Mouse (Mus musculus) embryonic facial prominence, embryonic 13.5 days (tissue): ENCODE results near the gene Flywch2. TPM values are rescaled to one million over a fixed set of nuclear protein-coding genes. Genes with fewer than 3 reads are reported as not detected.

ENCODE experiments used
- ATAC-seq: fragments of 200-750 bp; cut with Nextera tagmentation; 2 replicates; pipeline ENCODE4 v1.8.0; 2017; ENCODE audit warnings: low read depth; ENCODE audit not compliant: insufficient number of reproducible peaks, insufficient read depth, low FRiP score, low TSS enrichment
- H3K27ac ChIP-seq: fragments of 300-500 bp; sonication (generic); 2 replicates; pipeline ENCODE4 v1.5.1; 2015; ENCODE audit warnings: moderate library complexity, mild to moderate bottlenecking, inconsistent platforms
- H3K27me3 ChIP-seq: fragments of 300-500 bp; sonication (generic); 2 replicates; pipeline ENCODE4 v1.6.1; 2015; ENCODE audit warnings: mild to moderate bottlenecking, inconsistent platforms
- H3K36me3 ChIP-seq: fragments of 300-500 bp; sonication (generic); 2 replicates; pipeline ENCODE4 v1.6.1; 2015; ENCODE audit warnings: mild to moderate bottlenecking, inconsistent platforms
- H3K4me1 ChIP-seq: fragments of 300-500 bp; sonication (generic); 2 replicates; pipeline ENCODE4 v1.6.1; 2015; ENCODE audit warnings: inconsistent platforms
- H3K4me2 ChIP-seq: fragments of 300-500 bp; sonication (generic); 2 replicates; pipeline ENCODE4 v1.6.1; 2015; ENCODE audit warnings: moderate library complexity, mild to moderate bottlenecking, inconsistent platforms
- H3K4me3 ChIP-seq: fragments of 300-500 bp; sonication (generic); 2 replicates; pipeline ENCODE4 v1.5.1; 2015; ENCODE audit warnings: mild to moderate bottlenecking, inconsistent platforms
- H3K9ac ChIP-seq: fragments of 300-500 bp; sonication (generic); 2 replicates; pipeline ENCODE4 v1.6.1; 2015; ENCODE audit warnings: mild to moderate bottlenecking, inconsistent platforms
- H3K9me3 ChIP-seq: fragments of 300-500 bp; sonication (generic); 2 replicates; pipeline ENCODE4 v1.6.1; 2016; ENCODE audit warnings: inconsistent platforms
- WGBS: fragments of 180-500 bp; shearing (Covaris S2); methylation state at CpG from one replicate; pipeline ENCODE4 v1.1.7; 2015; ENCODE audit warnings: mixed read lengths; 5-methylcytosine and 5-hydroxymethylcytosine counted together
- polyA plus RNA-seq: library from polyadenylated mRNA; unstranded; fragments of >200 nt; fragmentation: Nextera tagmentation; extraction: Ambion mirVana; gene quantifications from 2 replicates; pipeline ENCODE4 v1.2.1, GENCODE M21; 2015

The Flywch2 gene
- polyA plus RNA-seq, 1 experiment from 2014 or later, result 65.1 TPM

DNA sequence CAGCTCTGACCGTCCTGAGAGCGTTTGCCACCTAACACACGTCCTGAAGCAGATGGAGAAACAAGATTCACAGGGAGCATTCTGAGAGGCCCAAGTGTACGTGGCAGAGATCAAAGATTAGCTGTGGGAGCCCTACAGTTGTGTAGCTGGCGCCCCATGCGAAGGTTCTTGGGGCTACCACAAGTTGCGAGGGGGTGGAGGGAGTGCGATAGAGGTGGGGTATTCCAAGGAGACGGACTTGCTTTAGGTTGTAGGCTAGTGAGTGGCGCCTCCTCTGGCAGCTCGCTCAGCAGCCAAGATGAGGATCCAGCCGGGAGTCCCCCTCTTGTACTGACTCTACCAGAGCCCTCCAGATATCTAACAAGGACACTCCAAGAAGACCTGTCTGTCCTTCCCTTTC is 39.6 kb downstream of the Flywch2 start:
- H3K27ac ChIP-seq, result no peak overlapping the region; the same call in 1 of the 2 replicates
- ATAC-seq, result no peak
- H3K9me3 ChIP-seq, result no peaks in the 10 kb centered on the region
- H3K9ac ChIP-seq, result peak overlapping the region; percentile 63; the same call in 1 of the 2 replicates
- H3K27me3 ChIP-seq, result peaks cover 69% of the 10 kb centered on the region
- peaks cover 33% of the 10 kb centered on the region for H3K4me1 ChIP-seq
- H3K36me3 ChIP-seq, result peaks cover 5% of the 10 kb centered on the region
- WGBS, result 3% methylated on average over 12 of the region's 12 CpGs
- peak overlapping the region; percentile 67 for H3K4me2 ChIP-seq
- peak overlapping the region; percentile 38 for H3K4me3 ChIP-seq

DNA sequence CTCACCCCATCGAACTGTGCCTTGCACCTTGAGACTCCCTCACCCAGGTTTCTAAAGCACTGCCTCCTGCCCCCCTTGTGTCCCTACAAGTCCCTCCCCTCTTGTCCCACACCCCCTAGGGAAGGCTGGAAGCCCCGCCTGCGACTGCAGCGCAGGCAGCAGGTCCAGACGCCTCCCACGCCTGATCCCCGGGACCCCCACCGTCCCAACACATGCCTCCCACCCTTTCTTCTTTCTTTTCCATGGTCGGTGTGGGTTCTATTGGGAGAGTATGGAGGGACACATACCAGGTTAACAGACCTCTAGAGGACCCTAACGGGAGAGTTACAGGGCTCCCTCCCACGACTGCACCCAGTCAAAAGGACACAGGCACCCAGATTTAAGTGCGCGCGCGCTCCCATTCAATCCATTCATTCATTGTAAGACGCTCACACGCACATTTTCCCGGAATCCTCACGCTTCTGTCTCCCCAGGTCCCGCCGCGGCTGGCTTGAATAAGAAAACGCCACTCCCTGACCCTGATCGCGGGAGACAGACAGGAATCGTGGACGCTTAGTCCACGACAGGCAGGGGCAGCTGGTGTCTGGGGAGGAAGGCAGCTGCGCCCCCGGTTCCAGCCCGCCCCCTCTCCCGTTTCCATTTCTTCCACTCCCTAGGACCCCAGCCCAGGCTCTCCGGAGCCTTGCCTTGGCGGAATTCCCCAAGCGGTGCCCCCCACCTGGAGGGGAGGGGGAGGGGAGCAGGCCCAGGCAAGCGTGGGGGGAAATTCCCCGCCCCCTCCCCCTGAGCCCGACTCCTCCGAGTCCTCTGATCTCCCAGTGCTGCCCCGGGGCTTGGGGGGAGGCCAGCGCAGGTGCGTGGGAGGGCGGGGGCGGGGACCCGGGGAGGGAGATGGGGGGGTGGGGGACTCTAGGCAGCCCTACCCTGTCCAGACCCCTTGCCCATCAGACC is 40.3 kb downstream of the Flywch2 start, which contains the start of gene Kremen2:
Gene Kremen2 (minus strand): TSS at position 533 of the 951 bp plus-strand sequence.
- WGBS, result under 1% methylated on average over 45 of the region's 45 CpGs
- H3K27me3 ChIP-seq, result peaks cover 76% of the 10 kb centered on the region
- peaks cover 37% of the 10 kb centered on the region for H3K4me1 ChIP-seq
- H3K9me3 ChIP-seq, result no peaks in the 10 kb centered on the region
- peak within 1 kb of the TSS; percentile 67 for H3K4me2 ChIP-seq
- peak within 1 kb of the TSS; percentile 39; the same call in 1 of the 2 replicates for H3K27ac ChIP-seq
- ATAC-seq, result no peak
- no peaks in the 10 kb centered on the region for H3K36me3 ChIP-seq
- H3K9ac ChIP-seq, result peak within 1 kb of the TSS; percentile 63
- peak within 1 kb of the TSS; percentile 38 for H3K4me3 ChIP-seq

DNA sequence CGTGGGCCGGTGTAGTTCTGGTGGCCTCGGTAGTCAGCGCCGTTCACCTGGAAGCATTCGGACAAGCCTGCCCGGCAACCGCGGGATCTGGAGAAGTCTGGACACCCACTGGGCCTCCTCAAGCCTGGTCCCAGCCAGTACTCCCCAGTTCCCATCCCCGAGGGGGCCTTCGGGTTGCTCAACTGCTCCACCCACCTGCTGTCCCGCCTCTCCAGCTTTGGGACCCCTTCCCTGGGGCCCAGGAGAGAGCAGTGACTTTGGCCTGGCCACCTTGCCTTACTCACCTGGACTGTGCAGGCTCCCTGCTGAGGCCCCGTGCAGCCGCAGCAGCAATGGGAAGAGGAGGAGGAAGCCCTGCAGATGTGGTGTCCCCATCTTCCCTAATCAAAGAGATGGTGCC is 41.2 kb downstream of the Flywch2 start:
- H3K4me3 ChIP-seq, result peak overlapping the region; percentile 38
- H3K27me3 ChIP-seq, result peaks cover 84% of the 10 kb centered on the region
- H3K4me2 ChIP-seq, result peak overlapping the region; percentile 67
- H3K9me3 ChIP-seq, result no peaks in the 10 kb centered on the region
- peaks cover 43% of the 10 kb centered on the region for H3K4me1 ChIP-seq
- 7% methylated on average over 14 of the region's 14 CpGs for whole genome bisulfite sequencing
- H3K9ac ChIP-seq, result peak overlapping the region; percentile 63; the same call in 1 of the 2 replicates
- no peak for ATAC-seq
- H3K36me3 ChIP-seq, result no peaks in the 10 kb centered on the region
- H3K27ac ChIP-seq, result peak overlapping the region; percentile 39; the same call in 1 of the 2 replicates

DNA sequence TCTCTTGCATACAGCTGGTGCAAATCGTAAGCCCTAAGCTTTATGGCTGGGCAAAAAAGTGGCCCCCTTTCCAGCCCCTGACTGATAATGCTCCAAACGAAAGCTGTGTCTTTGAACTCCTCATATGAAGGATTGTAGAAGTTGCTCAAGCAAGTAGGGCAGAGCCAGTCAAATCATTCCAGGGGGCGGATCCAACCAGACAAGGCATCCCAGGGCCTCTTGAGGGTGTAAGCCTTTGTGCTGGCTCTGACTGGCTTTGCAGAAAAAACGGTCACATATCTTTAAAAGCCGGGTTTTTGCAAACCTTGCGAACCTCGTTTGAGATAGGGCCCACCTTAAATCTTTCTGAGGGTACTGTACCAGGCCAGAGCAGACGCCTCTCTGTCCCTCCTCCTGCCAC is 41.8 kb downstream of the Flywch2 start:
- ATAC-seq, result no peak
- Histone ChIP-seq H3K27me3 (peaks cover 89% of the 10 kb centered on the region), H3K9ac (no peak overlapping the region), H3K36me3 (no peaks in the 10 kb centered on the region), H3K27ac (peak overlapping the region; percentile 39; the same call in 1 of the 2 replicates), H3K4me3 (peak overlapping the region; percentile 38), H3K4me2 (peak overlapping the region; percentile 67), H3K9me3 (no peaks in the 10 kb centered on the region), H3K4me1 (peaks cover 47% of the 10 kb centered on the region)
- 24% methylated on average over 8 of the region's 8 CpGs for WGBS

DNA sequence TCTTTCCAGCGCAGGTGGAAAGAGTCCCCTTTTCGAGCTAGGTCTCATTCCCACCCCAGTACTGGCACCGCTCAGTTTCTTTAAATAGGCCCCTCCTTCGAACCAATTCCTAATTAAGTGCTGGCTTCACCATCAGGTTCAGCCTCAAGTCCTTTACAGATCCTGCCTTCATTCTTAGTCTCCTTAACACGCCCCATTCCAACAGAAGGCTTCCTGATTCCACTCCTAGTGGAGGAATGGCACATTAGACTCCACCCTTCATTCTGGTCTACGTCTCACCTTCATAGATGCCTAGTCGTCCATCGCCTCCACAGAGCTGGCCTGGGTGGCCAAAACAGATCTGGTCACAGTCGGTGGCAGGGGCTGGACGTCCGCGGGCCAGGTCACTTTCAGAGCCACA is 42.9 kb downstream of the Flywch2 start:
- H3K27me3 ChIP-seq, result peaks cover 96% of the 10 kb centered on the region
- 0 out of 2 replicates have a peak overlapping the region, but pooled peaks have one; percentile 34 for H3K4me3 ChIP-seq
- no peak overlapping the region for H3K9ac ChIP-seq
- H3K36me3 ChIP-seq, result no peaks in the 10 kb centered on the region
- WGBS, result 62% methylated on average over 12 of the region's 12 CpGs
- H3K4me1 ChIP-seq, result peaks cover 52% of the 10 kb centered on the region
- no peaks in the 10 kb centered on the region for H3K9me3 ChIP-seq
- peak overlapping the region; percentile 67 for H3K4me2 ChIP-seq
- ATAC-seq, result no peak
- no peak overlapping the region for H3K27ac ChIP-seq

DNA sequence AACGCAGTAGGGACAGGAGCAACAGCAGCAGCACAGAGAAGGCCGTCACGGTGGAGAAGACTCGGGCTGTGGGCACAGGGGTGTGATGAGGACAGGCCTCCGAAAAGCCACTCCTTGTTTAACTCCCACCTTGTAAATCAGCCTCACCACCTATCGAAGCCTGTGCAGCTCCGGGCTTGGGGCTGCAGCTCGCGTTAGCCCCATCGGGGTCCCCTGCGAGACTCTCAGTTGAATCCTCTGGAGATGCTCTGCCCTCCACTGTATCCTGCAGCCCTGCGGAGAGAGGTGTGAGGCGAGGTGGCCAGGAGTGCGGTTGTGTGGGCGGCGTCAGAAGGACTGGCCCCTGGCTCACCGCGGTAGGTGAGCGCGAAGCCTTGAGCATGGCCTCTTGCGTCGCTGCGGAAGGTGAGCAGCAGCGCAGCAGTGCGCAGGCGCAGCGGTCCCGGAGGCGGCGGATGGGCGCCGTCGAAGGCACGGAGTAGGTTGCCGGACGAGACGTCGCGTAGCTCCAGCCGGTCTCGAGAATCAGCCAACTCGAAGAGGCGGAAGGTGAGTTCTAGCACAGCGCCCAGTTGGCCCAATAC is 43.6 kb downstream of the Flywch2 start:
- no peak for ATAC-seq
- Histone ChIP-seq H3K27ac (no peak overlapping the region), H3K4me3 (peak overlapping the region; percentile 34), H3K4me1 (peaks cover 52% of the 10 kb centered on the region), H3K4me2 (peak overlapping the region; percentile 67), H3K9me3 (no peaks in the 10 kb centered on the region), H3K9ac (no peak overlapping the region), H3K36me3 (no peaks in the 10 kb centered on the region), H3K27me3 (peaks cover 97% of the 10 kb centered on the region)
- 8% methylated on average over 44 of the region's 44 CpGs for WGBS

DNA sequence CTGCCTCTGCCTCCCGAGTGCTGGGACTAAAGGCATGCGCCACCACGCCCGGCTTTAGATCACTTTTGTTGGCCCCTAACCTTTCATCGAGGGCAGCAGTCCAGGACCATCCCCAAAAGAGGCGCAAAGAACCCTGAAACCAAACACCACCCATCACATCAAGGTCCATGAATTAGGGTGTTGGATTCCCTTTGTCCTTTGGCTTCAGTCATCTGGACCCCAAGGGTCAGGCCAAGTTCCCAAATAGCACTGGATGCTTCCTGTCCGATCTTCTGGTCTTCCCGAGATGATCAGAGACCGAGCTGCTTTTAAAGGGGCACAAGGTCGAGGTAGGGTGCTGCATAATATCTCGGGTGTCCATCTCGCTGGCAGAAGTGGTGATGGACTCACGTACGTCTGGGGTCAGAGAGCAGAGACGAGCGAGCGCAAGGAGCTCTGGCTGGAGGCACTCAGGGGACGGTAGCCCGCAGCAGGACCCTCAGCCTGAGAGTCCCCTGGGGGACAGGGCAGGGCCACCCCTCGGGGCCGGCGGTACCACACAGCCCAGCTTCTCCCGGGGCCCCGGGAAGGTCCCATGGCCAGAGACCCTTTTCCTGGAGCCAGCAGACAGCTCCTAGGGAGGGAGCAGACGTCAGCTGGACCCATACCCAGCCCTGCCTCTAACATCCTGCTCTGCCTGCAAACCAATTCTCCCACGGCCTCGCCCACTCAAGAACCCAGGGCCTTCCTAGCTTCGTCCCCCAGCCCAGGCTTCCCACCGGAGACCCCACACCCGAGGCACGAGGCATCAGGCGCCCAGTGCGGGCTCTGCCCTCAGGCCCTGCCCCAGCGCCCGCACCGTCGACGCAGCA is 44.3 kb downstream of the Flywch2 start:
- H3K4me2 ChIP-seq, result peak overlapping the region; percentile 67
- H3K4me3 ChIP-seq, result peak overlapping the region; percentile 34; the same call in 1 of the 2 replicates
- H3K9me3 ChIP-seq, result no peaks in the 10 kb centered on the region
- H3K27me3 ChIP-seq, result peaks cover 91% of the 10 kb centered on the region
- no peak overlapping the region for H3K9ac ChIP-seq
- H3K4me1 ChIP-seq, result peaks cover 52% of the 10 kb centered on the region
- no peak for ATAC-seq
- H3K27ac ChIP-seq, result no peak overlapping the region
- peaks cover 1% of the 10 kb centered on the region; the same call in 1 of the 2 replicates for H3K36me3 ChIP-seq
- 49% methylated on average over 38 of the region's 38 CpGs for WGBS

DNA sequence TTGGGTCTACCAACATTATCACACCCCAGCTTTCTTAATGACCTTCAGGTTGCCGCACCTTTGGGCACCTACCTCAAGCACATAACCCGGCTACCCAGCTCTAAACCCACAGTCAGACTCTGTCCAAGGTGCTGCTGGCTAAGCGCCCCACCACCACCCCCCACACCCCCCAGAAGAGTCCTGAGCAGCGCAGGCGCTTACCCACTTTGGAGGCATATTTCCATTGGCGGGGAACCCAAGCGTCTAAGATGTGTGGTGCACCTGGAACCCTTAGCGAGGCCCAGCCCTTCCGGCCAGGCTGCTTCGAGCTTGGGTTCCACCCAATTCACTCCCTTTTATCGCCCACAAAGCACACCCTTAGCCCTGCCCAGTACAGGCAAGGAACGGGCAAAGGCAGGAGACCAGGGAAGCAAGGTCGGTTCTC is 45.3 kb downstream of the Flywch2 start, which contains the start of gene Paqr4:
Gene Paqr4 (minus strand): TSS at position 270 of the 424 bp plus-strand sequence.
- peaks cover 9% of the 10 kb centered on the region; the same call in 1 of the 2 replicates for H3K36me3 ChIP-seq
- peaks cover 42% of the 10 kb centered on the region for H3K4me1 ChIP-seq
- H3K9me3 ChIP-seq, result no peaks in the 10 kb centered on the region
- WGBS, result 7% methylated on average over 13 of the region's 13 CpGs
- H3K27ac ChIP-seq, result no peak within 1 kb of the TSS
- peaks cover 82% of the 10 kb centered on the region for H3K27me3 ChIP-seq
- peak within 1 kb of the TSS; percentile 70 for H3K9ac ChIP-seq
- ATAC-seq, result no peak
- H3K4me3 ChIP-seq, result peak within 1 kb of the TSS; percentile 65
- H3K4me2 ChIP-seq, result peak within 1 kb of the TSS; percentile 99

DNA sequence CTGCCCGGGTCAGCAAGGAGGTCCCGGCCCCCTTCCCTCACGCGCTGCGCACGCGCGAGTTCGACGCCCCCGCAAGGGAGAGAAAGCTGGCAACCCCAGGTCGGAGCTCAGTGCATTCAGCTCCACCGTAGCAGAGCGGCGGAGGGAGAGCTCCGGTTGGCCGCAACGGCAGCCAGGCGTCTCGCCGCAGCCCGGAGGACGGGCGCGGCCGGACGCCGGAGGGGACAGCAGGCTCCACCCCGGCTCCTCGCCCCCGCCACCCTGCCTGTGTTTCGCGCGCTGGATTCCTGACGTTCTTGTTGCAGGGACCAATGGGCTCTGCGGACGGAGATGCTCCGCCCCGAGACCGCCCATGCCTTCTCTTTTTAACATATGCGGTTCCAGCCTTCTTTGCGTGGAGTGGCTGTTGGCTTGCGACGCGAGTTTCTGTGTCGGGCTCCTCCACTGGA is 45.7 kb downstream of the Flywch2 start:
- under 1% methylated on average over 37 of the region's 46 CpGs for WGBS
- peak overlapping the region; percentile 99 for H3K4me2 ChIP-seq
- peaks cover 77% of the 10 kb centered on the region for H3K27me3 ChIP-seq
- no peak overlapping the region for H3K27ac ChIP-seq
- peaks cover 13% of the 10 kb centered on the region for H3K36me3 ChIP-seq
- H3K9me3 ChIP-seq, result no peaks in the 10 kb centered on the region
- peak; percentile 59 for ATAC-seq
- peak overlapping the region; percentile 70 for H3K9ac ChIP-seq
- H3K4me3 ChIP-seq, result peak overlapping the region; percentile 65
- peaks cover 38% of the 10 kb centered on the region for H3K4me1 ChIP-seq

DNA sequence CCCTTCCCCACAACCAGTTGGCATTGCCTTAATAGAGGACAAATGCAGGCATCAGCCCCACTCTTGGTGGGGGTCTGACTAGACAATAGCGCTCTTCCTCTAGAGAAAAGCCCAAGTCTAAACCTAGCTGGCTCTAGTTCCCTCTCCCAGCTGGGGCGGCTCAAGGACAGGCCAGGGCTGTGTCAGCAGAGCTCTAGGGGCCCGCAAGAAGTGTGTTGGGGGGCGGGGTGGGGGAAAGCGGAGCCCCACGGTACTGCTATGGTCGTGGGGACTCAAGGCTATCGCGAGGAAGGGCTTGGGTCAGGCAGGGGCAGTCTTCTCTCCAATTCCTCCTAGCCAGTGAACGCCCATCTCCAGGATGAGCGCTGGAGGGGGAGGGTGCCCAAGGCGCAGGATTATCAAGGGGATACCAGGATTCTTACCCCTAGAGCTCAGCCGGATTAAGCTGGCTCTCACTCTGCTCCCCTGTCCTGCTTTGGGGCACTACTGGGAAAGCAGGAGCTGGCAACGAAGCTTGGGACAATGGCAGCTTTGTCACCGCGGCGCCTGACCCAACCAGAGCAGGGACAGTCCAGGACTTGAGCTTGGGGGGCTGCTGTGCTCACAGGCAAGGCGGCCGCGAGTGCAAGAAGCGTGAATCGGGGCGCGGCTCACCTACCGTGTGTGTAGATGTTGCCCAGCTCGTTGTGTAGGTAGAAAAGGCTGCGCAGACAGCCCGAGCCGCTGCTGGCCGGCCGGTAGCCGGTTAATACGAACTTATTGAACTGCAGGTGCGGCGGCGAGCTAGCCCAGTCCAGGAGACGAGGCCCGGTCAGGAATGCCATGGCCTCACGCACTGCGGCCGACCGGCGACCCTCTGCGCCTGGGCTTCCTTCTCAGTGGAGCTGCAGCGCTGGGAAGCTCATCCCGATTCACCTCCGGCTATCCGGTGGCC is 46.4 kb downstream of the Flywch2 start:
- 1% methylated on average over 48 of the region's 48 CpGs for WGBS
- peak overlapping the region; percentile 99 for H3K4me2 ChIP-seq

More for the DNA sequence above, 46.4 kb downstream of the Flywch2 start:
- peaks cover 33% of the 10 kb centered on the region for H3K4me1 ChIP-seq
- H3K4me3 ChIP-seq, result peak overlapping the region; percentile 65
- no peaks in the 10 kb centered on the region for H3K9me3 ChIP-seq
- no peak for ATAC-seq
- H3K27me3 ChIP-seq, result peaks cover 70% of the 10 kb centered on the region
- peak overlapping the region; percentile 70 for H3K9ac ChIP-seq
- no peak overlapping the region for H3K27ac ChIP-seq
- peaks cover 13% of the 10 kb centered on the region for H3K36me3 ChIP-seq
